17 mouse cellular contexts compared by ENCODE assay signal in genomic region chr9:20838931-20839330, GRCm38 (mm10). TPM values are rescaled to one million over a fixed set of nuclear protein-coding genes. Genes with fewer than 3 reads are reported as not detected.
DNase-seq lines count a peak whose midpoint lies in the region.
"Had no signal": no experiment of that assay in that cellular context is flagged by ENCODE, and none has a peak within 500 bp of the region (broad histone marks: within the 10 kb centered on the region; RNA-seq: fewer than 3 reads in every experiment).

No protein-coding gene starts in this region.

- intact Hi-C loops in left cerebral cortex, postnatal 4 days (cut with DNase I), result no loop called here
- intact Hi-C loops in left cerebral cortex, postnatal 10 days (cut with DNase I), result no loop called here

- peak; percentile 4 for DNase-seq in cerebellum, adult 11 months
- DNase-seq in cerebellum, adult 9-10 months, result no peak
- DNase-seq in cerebellum, adult 9-11 months, result peak; percentile 24
- DNase-seq in cerebellum, postnatal 4 days (ENCODE audit: low spot score in 2 of 2), result no peak
- DNase-seq in left cerebral cortex, postnatal 4 days, result peak; percentile 34
- no peak for DNase-seq in left cerebral cortex, postnatal 10 days (ENCODE audit: extremely low spot score in 1 of 2, low spot score in 2 of 2)
- peak; percentile 8 to 42 for DNase-seq in cerebellum, postnatal 25 days
- DNase-seq in heart, postnatal 4 days, result no peak
- DNase-seq: adrenal gland, adult 8-10 months; adrenal gland, postnatal 25 days; forebrain, postnatal 0 days; gastrocnemius, postnatal 25 days; heart, adult 18-20 months; heart, postnatal 10 days; heart, postnatal 36 days had no signal

RNA-seq across cellular contexts. Expression of gene Rdh8, which starts 20.6 kb away (rescaled TPM):
- total RNA-seq in left cerebral cortex, postnatal 4 days (2021), result not detected
- total RNA-seq in left cerebral cortex, postnatal 10 days (2021), result not detected
- not detected for total RNA-seq in heart, postnatal 4 days (2021)
- total RNA-seq: adrenal gland, adult 8-10 months; adrenal gland, postnatal 25 days; common myeloid progenitor, adult 5-6 weeks; ES-E14; forebrain, postnatal 0 days; heart, adult 18-20 months; heart, postnatal 10 days; heart, postnatal 36 days had no signal

RNA-seq across cellular contexts. Expression of gene Col5a3, which starts 24.1 kb away (rescaled TPM):
- total RNA-seq in left cerebral cortex, postnatal 4 days (2021), result 1 to 10 TPM in 1 of 2 experiments, under 1 TPM in 1; 0.90 to 1.2 TPM
- total RNA-seq in left cerebral cortex, postnatal 10 days (2021), result 1 to 10 TPM in 1 of 2 experiments, under 1 TPM in 1; 0.99 to 1.6 TPM
- 10 to 100 TPM; 12.1 to 13.3 TPM for total RNA-seq in heart, postnatal 4 days (2021)

RNA-seq across cellular contexts. Expression of gene A230050P20Rik, which starts 29.5 kb away (rescaled TPM):
- total RNA-seq in left cerebral cortex, postnatal 4 days (2021), result 10 to 100 TPM; 33.3 to 42.2 TPM
- total RNA-seq in left cerebral cortex, postnatal 10 days (2021), result 10 to 100 TPM; 48.8 to 50.5 TPM
- total RNA-seq in heart, postnatal 4 days (2021), result 1 to 10 TPM; 6.4 to 7.2 TPM

RNA-seq across cellular contexts. Expression of gene Angptl6, which starts 40.6 kb away (rescaled TPM):
- total RNA-seq in left cerebral cortex, postnatal 4 days (2021), result 10 to 100 TPM in 1 of 2 experiments, 1 to 10 TPM in 1; 9.9 to 10.9 TPM
- 1 to 10 TPM; 8.8 to 9.7 TPM for total RNA-seq in left cerebral cortex, postnatal 10 days (2021)
- total RNA-seq in heart, postnatal 4 days (2021), result 1 to 10 TPM; 1.6 to 1.7 TPM

RNA-seq across cellular contexts. Expression of gene Ppan, which starts 49.0 kb away (rescaled TPM):
- total RNA-seq in left cerebral cortex, postnatal 4 days (2021), result 10 to 100 TPM; 37.9 to 43.0 TPM
- total RNA-seq in left cerebral cortex, postnatal 10 days (2021), result 10 to 100 TPM; 27.8 to 30.0 TPM
- 10 to 100 TPM; 18.4 to 19.6 TPM for total RNA-seq in heart, postnatal 4 days (2021)

Comparison
In these comparisons a context has a peak if more than half of its experiments do, and no peak if none do; other contexts are left out.
1. DNase-seq: peak in cerebellum, adult 11 months (single experiment), cerebellum, adult 9-11 months (single experiment), left cerebral cortex, postnatal 4 days (single experiment) and cerebellum, postnatal 25 days (2 of 2); none in cerebellum, adult 9-10 months (single experiment), cerebellum, postnatal 4 days (0 of 2), left cerebral cortex, postnatal 10 days (0 of 2) and heart, postnatal 4 days (single experiment).
2. RNA of gene Col5a3, which starts 24.1 kb away (total RNA-seq): 12.1 to 13.3 TPM in heart, postnatal 4 days; 0.99 to 1.6 TPM in left cerebral cortex, postnatal 10 days and 0.90 to 1.2 TPM in left cerebral cortex, postnatal 4 days; every median in the first group is over 4 times any median in the second.
3. RNA of gene A230050P20Rik, which starts 29.5 kb away (total RNA-seq): 48.8 to 50.5 TPM in left cerebral cortex, postnatal 10 days and 33.3 to 42.2 TPM in left cerebral cortex, postnatal 4 days; 6.4 to 7.2 TPM in heart, postnatal 4 days; every median in the first group is over 4 times any median in the second.